Mouse (Mus musculus): Measurements from ENCODE around the gene Otulin. TPM values are rescaled to one million over a fixed set of nuclear protein-coding genes. Genes with fewer than 3 reads are reported as not detected.

The Otulin gene
- polyA plus RNA-seq, 1 experiment from 2014 or later: 32.2 TPM

Small RNA genes within 50 kb of the gene (microRNA-seq; reads per million reads assigned to microRNA genes)
- gene Mir7117: not detected

Other genes with a start within 250 kb of the Otulin start
- 7.3 and 8.0 TPM in 2 replicates for gene Ank, start 164.0 kb downstream of the Otulin start, polyA plus RNA-seq (2015; fragmentation: Nextera tagmentation; extraction: Ambion mirVana)
- gene Otulinl, start 50.9 kb upstream of the Otulin start, polyA plus RNA-seq (2015; fragmentation: Nextera tagmentation; extraction: Ambion mirVana): 21.5 and 22.1 TPM in 2 replicates

All from lung, embryonic 15.5 days (tissue).